In genomic region chr14:21988577-21989290, GRCm38 (mm10) we compare ENCODE assay signal across 8 mouse cellular contexts. TPM values are rescaled to one million over a fixed set of nuclear protein-coding genes. Genes with fewer than 3 reads are reported as not detected.
DNase-seq lines count a peak whose midpoint lies in the region; ATAC-seq lines count a peak whose summit lies in the region.

No protein-coding gene starts in this region.

- H3K27me3 ChIP-seq in forebrain, embryonic 12.5 days: peaks cover 80% of the 10 kb centered on the region
- H3K27me3 ChIP-seq in hindbrain, embryonic 15.5 days: peaks cover 15% of the 10 kb centered on the region
- peaks cover 98% of the 10 kb centered on the region for H3K27me3 ChIP-seq in liver, embryonic 13.5 days
- H3K27me3 ChIP-seq in neural tube, embryonic 14.5 days (ENCODE audit: control insufficient read depth, insufficient read depth, low read length): no peaks in the 10 kb centered on the region

- peaks cover 68% of the 10 kb centered on the region for H3K4me1 ChIP-seq in forebrain, embryonic 12.5 days
- peaks cover 53% of the 10 kb centered on the region for H3K4me1 ChIP-seq in hindbrain, embryonic 15.5 days (replicated peaks)
- peaks cover 40% of the 10 kb centered on the region for H3K4me1 ChIP-seq in liver, embryonic 13.5 days (replicated peaks)
- peaks cover 11% of the 10 kb centered on the region for H3K4me1 ChIP-seq in neural tube, embryonic 14.5 days (ENCODE audit: control insufficient read depth, insufficient read depth, low read length)

- no peaks in the 10 kb centered on the region for H3K9me3 ChIP-seq in forebrain, embryonic 12.5 days
- no peaks in the 10 kb centered on the region for H3K9me3 ChIP-seq in hindbrain, embryonic 15.5 days
- no peaks in the 10 kb centered on the region for H3K9me3 ChIP-seq in liver, embryonic 13.5 days (replicated peaks)
- no peaks in the 10 kb centered on the region for H3K9me3 ChIP-seq in neural tube, embryonic 14.5 days (ENCODE audit: control insufficient read depth, low read length)

- H3K27ac ChIP-seq in forebrain, embryonic 12.5 days: peak overlapping the region; percentile 86
- peak overlapping the region; percentile 96 for H3K27ac ChIP-seq in hindbrain, embryonic 15.5 days (replicated peaks)
- no peak overlapping the region for H3K27ac ChIP-seq in liver, embryonic 13.5 days
- peak overlapping the region; percentile 61 for H3K27ac ChIP-seq in neural tube, embryonic 14.5 days (ENCODE audit: low read depth, low read length)

- WGBS in forebrain, embryonic 12.5 days: 0% methylated on average over 24 of the region's 26 CpGs
- WGBS in hindbrain, embryonic 15.5 days: under 1% methylated on average over 26 of the region's 26 CpGs
- whole genome bisulfite sequencing in liver, embryonic 13.5 days (ENCODE audit: insufficient replicate concordance): under 1% methylated on average over 26 of the region's 26 CpGs
- WGBS in neural tube, embryonic 14.5 days: under 1% methylated on average over 26 of the region's 26 CpGs

- 0 out of 2 replicates have a peak, but pooled peaks have one; percentile 3 for ATAC-seq in forebrain, embryonic 12.5 days (ENCODE audit: low FRiP score)
- ATAC-seq in hindbrain, embryonic 15.5 days (ENCODE audit: low FRiP score, low read depth): no peak
- no peak for ATAC-seq in liver, embryonic 13.5 days (ENCODE audit: low read depth)
- ATAC-seq in neural tube, embryonic 14.5 days (ENCODE audit: low read depth): 0 out of 2 replicates have a peak, but pooled peaks have one; percentile 10
- no peak for ATAC-seq in activated CD4-positive, CD25-positive, alpha-beta regulatory T cell, adult 4 months

- H3K4me2 ChIP-seq in forebrain, embryonic 12.5 days: peak overlapping the region; percentile 93
- peak overlapping the region; percentile 86 for H3K4me2 ChIP-seq in hindbrain, embryonic 15.5 days
- H3K4me2 ChIP-seq in liver, embryonic 13.5 days: peak overlapping the region; percentile 66
- H3K4me2 ChIP-seq in neural tube, embryonic 14.5 days (ENCODE audit: low read depth, low read length): peak overlapping the region; percentile 81

- H3K9ac ChIP-seq in forebrain, embryonic 12.5 days: peak overlapping the region; percentile 90; the same call in 1 of the 2 replicates
- H3K9ac ChIP-seq in hindbrain, embryonic 15.5 days: peak overlapping the region; percentile 20
- H3K9ac ChIP-seq in liver, embryonic 13.5 days: no peak overlapping the region
- H3K9ac ChIP-seq in neural tube, embryonic 14.5 days (replicated peaks; ENCODE audit: low read depth, low read length): peak overlapping the region; percentile 53

- H3K36me3 ChIP-seq in forebrain, embryonic 12.5 days (replicated peaks): no peaks in the 10 kb centered on the region
- H3K36me3 ChIP-seq in hindbrain, embryonic 15.5 days: no peaks in the 10 kb centered on the region
- H3K36me3 ChIP-seq in liver, embryonic 13.5 days: no peaks in the 10 kb centered on the region
- H3K36me3 ChIP-seq in neural tube, embryonic 14.5 days (ENCODE audit: control insufficient read depth, insufficient read depth, low read length): no peaks in the 10 kb centered on the region

- DNase-seq in right cerebral cortex, postnatal 4 days: peak; percentile 21
- DNase-seq in right cerebral cortex, postnatal 14 days: no peak
- DNase-seq in liver, embryonic 13.5 days: no peak
- no peak for DNase-seq in thymus, postnatal 36 days

- H3K4me3 ChIP-seq in forebrain, embryonic 12.5 days (replicated peaks): peak overlapping the region; percentile 80
- H3K4me3 ChIP-seq in hindbrain, embryonic 15.5 days: peak overlapping the region; percentile 90
- peak overlapping the region; percentile 59 for H3K4me3 ChIP-seq in liver, embryonic 13.5 days (replicated peaks)
- peak overlapping the region; percentile 84 for H3K4me3 ChIP-seq in neural tube, embryonic 14.5 days (ENCODE audit: low read depth, low read length)

RNA-seq across cellular contexts. Expression of gene Zfp503, which starts 0.7 kb away (rescaled TPM):
- polyA plus RNA-seq in forebrain, embryonic 12.5 days (2016; fragmentation: Nextera tagmentation; extraction: Ambion mirVana): 10.9 and 13.8 TPM in 2 replicates
- 11.0 and 13.7 TPM in 2 replicates for polyA plus RNA-seq in hindbrain, embryonic 15.5 days (2015; fragmentation: Nextera tagmentation; extraction: Ambion mirVana)
- polyA plus RNA-seq in liver, embryonic 13.5 days (2015; fragmentation: Nextera tagmentation; extraction: Ambion mirVana): 0.82 and 1.4 TPM in 2 replicates
- 7.0 TPM in 2 replicates for polyA plus RNA-seq in neural tube, embryonic 14.5 days (2014; fragmentation: Nextera tagmentation; extraction: Ambion mirVana)
- polyA plus RNA-seq in activated CD4-positive, CD25-positive, alpha-beta regulatory T cell, adult 4 months (2017; shearing (Covaris generic)): not detected

RNA-seq across cellular contexts. Expression of gene Lrmda, which starts 30.8 kb away (rescaled TPM):
- polyA plus RNA-seq in forebrain, embryonic 12.5 days (2016; fragmentation: Nextera tagmentation; extraction: Ambion mirVana): 0.22 TPM in 1 of 2 replicates, not detected in the other
- 0.23 and 0.37 TPM in 2 replicates for polyA plus RNA-seq in hindbrain, embryonic 15.5 days (2015; fragmentation: Nextera tagmentation; extraction: Ambion mirVana)
- 0.25 and 0.27 TPM in 2 replicates for polyA plus RNA-seq in liver, embryonic 13.5 days (2015; fragmentation: Nextera tagmentation; extraction: Ambion mirVana)
- 0.28 and 0.35 TPM in 2 replicates for polyA plus RNA-seq in neural tube, embryonic 14.5 days (2014; fragmentation: Nextera tagmentation; extraction: Ambion mirVana)
- not detected for polyA plus RNA-seq in activated CD4-positive, CD25-positive, alpha-beta regulatory T cell, adult 4 months (2017; shearing (Covaris generic))

Comparison
In these comparisons a context has a peak if more than half of its experiments do, and no peak if none do; other contexts are left out.
1. ATAC-seq: peak in forebrain, embryonic 12.5 days (single experiment) and neural tube, embryonic 14.5 days (single experiment); none in hindbrain, embryonic 15.5 days (single experiment), liver, embryonic 13.5 days (single experiment) and activated CD4-positive, CD25-positive, alpha-beta regulatory T cell, adult 4 months (single experiment).
2. Peak in every context shown above with its lines, with median percentiles within 50 percentile points of each other: H3K4me2 ChIP-seq and H3K4me3 ChIP-seq.